Mouse (Mus musculus) embryonic facial prominence, embryonic 10.5 days (tissue): ENCODE data around the gene Tmem72. TPM values are rescaled to one million over a fixed set of nuclear protein-coding genes. Genes with fewer than 3 reads are reported as not detected.

Experiments used
- DNase-seq: peaks from one replicate; pipeline ENCODE4 v3.0.0-alpha.2; 2017; ENCODE audit warnings: low spot score
- H3K27ac ChIP-seq: fragments of 300-500 bp; sonication (generic); replicated peaks from 2 replicates; pipeline ENCODE4 v1.5.1; 2016; ENCODE audit warnings: mild to moderate bottlenecking
- H3K27me3 ChIP-seq: fragments of 300-500 bp; sonication (generic); replicated peaks from 2 replicates; pipeline ENCODE4 v1.6.1; 2016; ENCODE audit warnings: low read depth, mild to moderate bottlenecking; ENCODE audit not compliant: poor library complexity, severe bottlenecking
- H3K36me3 ChIP-seq: fragments of 300-500 bp; sonication (generic); replicated peaks from 2 replicates; pipeline ENCODE4 v1.6.1; 2016; ENCODE audit warnings: mild to moderate bottlenecking, moderate library complexity
- H3K4me1 ChIP-seq: fragments of 300-500 bp; sonication (generic); 2 replicates; pipeline ENCODE4 v1.6.1; 2016
- H3K4me3 ChIP-seq: fragments of 300-500 bp; sonication (generic); 2 replicates; pipeline ENCODE4 v1.5.1; 2016; ENCODE audit warnings: mild to moderate bottlenecking, moderate library complexity
- H3K9me3 ChIP-seq: fragments of 300-500 bp; sonication (generic); 2 replicates; pipeline ENCODE4 v1.6.1; 2016; ENCODE audit warnings: mild to moderate bottlenecking
- WGBS: fragments of 180-500 bp; shearing (Covaris S2); methylation state at CpG from one replicate; pipeline ENCODE4 v1.1.7; 2016; 5-methylcytosine and 5-hydroxymethylcytosine counted together
- polyA plus RNA-seq: library from polyadenylated mRNA; unstranded; fragments of >200 nt; fragmentation: Nextera tagmentation; extraction: Ambion mirVana; gene quantifications from 2 replicates; pipeline ENCODE4 v1.2.1, GENCODE M21; 2016

Gene Tmem72
- polyA plus RNA-seq, 1 experiment from 2014 or later = 0.04 TPM

GRCm38 (mm10) chr6:116676355-116676913 lies 40.3 kb downstream of the Tmem72 start:
- Histone ChIP-seq H3K4me1 (peaks cover 53% of the 10 kb centered on the region), H3K27ac (no peak overlapping the region), H3K9me3 (no peaks in the 10 kb centered on the region), H3K27me3 (peaks cover 24% of the 10 kb centered on the region), H3K36me3 (no peaks in the 10 kb centered on the region), H3K4me3 (no peak overlapping the region)
- WGBS = 77% methylated on average over 10 of the region's 10 CpGs
- no peak for DNase-seq

- WGBS = 21% methylated on average over 16 of the region's 16 CpGs
- H3K4me1 ChIP-seq = peaks cover 72% of the 10 kb centered on the region
- H3K36me3 ChIP-seq = no peaks in the 10 kb centered on the region
- peak overlapping the region; percentile 86 for H3K27ac ChIP-seq
- peak overlapping the region; percentile 72 for H3K4me3 ChIP-seq
- peaks cover 40% of the 10 kb centered on the region for H3K27me3 ChIP-seq
- DNase-seq = no peak
- H3K9me3 ChIP-seq = no peaks in the 10 kb centered on the region
Measured at GRCm38 (mm10) chr6:116674283-116674886, 42.3 kb downstream of the Tmem72 start.

GRCm38 (mm10) chr6:116673471-116674282 lies 43.0 kb downstream of the Tmem72 start, which contains the start of gene Rassf4:
Gene Rassf4 (minus strand): TSS chr6:116673952.
- peaks cover 77% of the 10 kb centered on the region for H3K4me1 ChIP-seq
- peak; percentile 95 for DNase-seq
- H3K4me3 ChIP-seq = peak within 1 kb of the TSS; percentile 72
- no peaks in the 10 kb centered on the region for H3K36me3 ChIP-seq
- no peaks in the 10 kb centered on the region for H3K9me3 ChIP-seq
- under 1% methylated on average over 44 of the region's 44 CpGs for WGBS
- peaks cover 40% of the 10 kb centered on the region for H3K27me3 ChIP-seq
- H3K27ac ChIP-seq = peak within 1 kb of the TSS; percentile 86

- H3K36me3 ChIP-seq = no peaks in the 10 kb centered on the region
- H3K4me1 ChIP-seq = peaks cover 77% of the 10 kb centered on the region
- peak overlapping the region; percentile 72; the same call in 1 of the 2 replicates for H3K4me3 ChIP-seq
- H3K27me3 ChIP-seq = peaks cover 40% of the 10 kb centered on the region
- WGBS = 66% methylated on average over 5 of the region's 5 CpGs
- 0 out of 2 replicates have a peak overlapping the region, but pooled peaks have one; percentile 7 for H3K27ac ChIP-seq
- no peaks in the 10 kb centered on the region for H3K9me3 ChIP-seq
- no peak for DNase-seq
Measured at GRCm38 (mm10) chr6:116672349-116672748, 44.4 kb downstream of the Tmem72 start.

- Histone ChIP-seq H3K4me1 (peaks cover 77% of the 10 kb centered on the region), H3K36me3 (no peaks in the 10 kb centered on the region), H3K27ac (no peak overlapping the region; the same call in 1 of the 2 replicates), H3K27me3 (peaks cover 40% of the 10 kb centered on the region), H3K9me3 (no peaks in the 10 kb centered on the region), H3K4me3 (peak overlapping the region; percentile 72; the same call in 1 of the 2 replicates)
- 83% methylated on average over 4 of the region's 4 CpGs for WGBS
- no peak for DNase-seq
Measured at GRCm38 (mm10) chr6:116671768-116672167, 44.9 kb downstream of the Tmem72 start.

- Histone ChIP-seq H3K27me3 (peaks cover 40% of the 10 kb centered on the region), H3K4me3 (peak overlapping the region; percentile 19; the same call in 1 of the 2 replicates), H3K27ac (peak overlapping the region; percentile 68), H3K4me1 (peaks cover 78% of the 10 kb centered on the region), H3K36me3 (no peaks in the 10 kb centered on the region), H3K9me3 (no peaks in the 10 kb centered on the region)
- whole genome bisulfite sequencing = 7% methylated on average over 5 of the region's 5 CpGs
- peak; percentile 45 for DNase-seq
Measured at GRCm38 (mm10) chr6:116671031-116671430, 45.7 kb downstream of the Tmem72 start.

GRCm38 (mm10) chr6:116670144-116670543 lies 46.6 kb downstream of the Tmem72 start:
- peaks cover 77% of the 10 kb centered on the region for H3K4me1 ChIP-seq
- H3K36me3 ChIP-seq = no peaks in the 10 kb centered on the region
- DNase-seq = peak; percentile 41
- H3K27me3 ChIP-seq = peaks cover 39% of the 10 kb centered on the region
- no peaks in the 10 kb centered on the region for H3K9me3 ChIP-seq
- H3K4me3 ChIP-seq = peak overlapping the region; percentile 19
- 24% methylated on average over 6 of the region's 6 CpGs for WGBS
- peak overlapping the region; percentile 68 for H3K27ac ChIP-seq

- peaks cover 68% of the 10 kb centered on the region for H3K4me1 ChIP-seq
- H3K4me3 ChIP-seq = no peak overlapping the region
- no peaks in the 10 kb centered on the region for H3K36me3 ChIP-seq
- no peaks in the 10 kb centered on the region for H3K9me3 ChIP-seq
- no peak overlapping the region for H3K27ac ChIP-seq
- peaks cover 32% of the 10 kb centered on the region for H3K27me3 ChIP-seq
- 50% methylated on average over 11 of the region's 11 CpGs for WGBS
- DNase-seq = peak; percentile 38
Measured at GRCm38 (mm10) chr6:116668682-116669470, 47.8 kb downstream of the Tmem72 start.

- Histone ChIP-seq H3K36me3 (no peaks in the 10 kb centered on the region), H3K27me3 (peaks cover 26% of the 10 kb centered on the region), H3K4me3 (no peak overlapping the region), H3K9me3 (no peaks in the 10 kb centered on the region), H3K4me1 (peaks cover 53% of the 10 kb centered on the region), H3K27ac (no peak overlapping the region)
- DNase-seq = no peak
- 80% methylated on average over 3 of the region's 3 CpGs for WGBS
Measured at GRCm38 (mm10) chr6:116667382-116667781, 49.3 kb downstream of the Tmem72 start.

GRCm38 (mm10) chr6:116666892-116667291 lies 49.8 kb downstream of the Tmem72 start:
- H3K9me3 ChIP-seq = no peaks in the 10 kb centered on the region
- H3K4me1 ChIP-seq = peaks cover 48% of the 10 kb centered on the region
- H3K27me3 ChIP-seq = peaks cover 21% of the 10 kb centered on the region
- WGBS = 60% methylated on average over 3 of the region's 3 CpGs
- no peak for DNase-seq
- H3K27ac ChIP-seq = no peak overlapping the region
- H3K4me3 ChIP-seq = no peak overlapping the region
- no peaks in the 10 kb centered on the region for H3K36me3 ChIP-seq

GRCm38 (mm10) chr6:116666085-116666750 lies 50.5 kb downstream of the Tmem72 start:
- H3K27me3 ChIP-seq = peaks cover 14% of the 10 kb centered on the region
- 86% methylated on average over 12 of the region's 12 CpGs for WGBS
- no peak for DNase-seq
- H3K4me3 ChIP-seq = no peak overlapping the region
- H3K9me3 ChIP-seq = no peaks in the 10 kb centered on the region
- H3K36me3 ChIP-seq = no peaks in the 10 kb centered on the region
- H3K27ac ChIP-seq = no peak overlapping the region
- peaks cover 42% of the 10 kb centered on the region for H3K4me1 ChIP-seq
